Mouse (Mus musculus): Measurements from ENCODE around the gene 4931414P19Rik.
"Not testable (repeated sequence)": the region's sequence is repeated elsewhere in the genome, so short reads cannot be mapped to it uniquely, and the experiment has no call there.

Gene 4931414P19Rik

GRCm38 (mm10) chr14:54628103-54628502 lies 22.3 kb upstream of the 4931414P19Rik start:
- no peak for DNase-seq (ENCODE audit: low spot score)

GRCm38 (mm10) chr14:54624976-54625375 lies 19.2 kb upstream of the 4931414P19Rik start:
- no peak for DNase-seq (ENCODE audit: low spot score)

GRCm38 (mm10) chr14:54623334-54623733 lies 17.5 kb upstream of the 4931414P19Rik start:
- DNase-seq (ENCODE audit: low spot score): no peak

GRCm38 (mm10) chr14:54621133-54621532 lies 15.3 kb upstream of the 4931414P19Rik start, which contains the start of gene Psmb11:
Gene Psmb11, plus strand, starts transcription at chr14:54621433.
- no peak for DNase-seq (ENCODE audit: low spot score)

- DNase-seq (ENCODE audit: low spot score): peak; percentile 90
Observed at GRCm38 (mm10) chr14:54617897-54618365, 12.1 kb upstream of the 4931414P19Rik start, which contains the start of gene Psmb5. Gene Psmb5, minus strand, starts transcription at chr14:54618022.

- DNase-seq (ENCODE audit: low spot score): no peak
Observed at GRCm38 (mm10) chr14:54617152-54617896, 11.5 kb upstream of the 4931414P19Rik start.

GRCm38 (mm10) chr14:54616226-54616825 lies 10.5 kb upstream of the 4931414P19Rik start:
- DNase-seq (ENCODE audit: low spot score): no peak

GRCm38 (mm10) chr14:54614130-54614529 lies 8.3 kb upstream of the 4931414P19Rik start:
- DNase-seq (ENCODE audit: low spot score): not testable (repeated sequence)

- peak; percentile 48 for DNase-seq (ENCODE audit: low spot score)
Observed at GRCm38 (mm10) chr14:54610648-54611047, 4.9 kb upstream of the 4931414P19Rik start.

GRCm38 (mm10) chr14:54609962-54610361 lies 4.2 kb upstream of the 4931414P19Rik start:
- no peak for DNase-seq (ENCODE audit: low spot score)

- no peak for DNase-seq (ENCODE audit: low spot score)
Observed at GRCm38 (mm10) chr14:54609245-54609644, 3.5 kb upstream of the 4931414P19Rik start.

GRCm38 (mm10) chr14:54607226-54607625 lies 1.4 kb upstream of the 4931414P19Rik start:
- DNase-seq (ENCODE audit: low spot score): no peak

GRCm38 (mm10) chr14:54603686-54604085 lies 2.1 kb downstream of the 4931414P19Rik start:
- DNase-seq (ENCODE audit: low spot score): no peak

- peak; percentile 75 for DNase-seq (ENCODE audit: low spot score)
Observed at GRCm38 (mm10) chr14:54603038-54603654, 2.6 kb downstream of the 4931414P19Rik start.

GRCm38 (mm10) chr14:54602613-54603012 lies 3.2 kb downstream of the 4931414P19Rik start:
- DNase-seq (ENCODE audit: low spot score): no peak

GRCm38 (mm10) chr14:54601601-54602000 lies 4.2 kb downstream of the 4931414P19Rik start:
- no peak for DNase-seq (ENCODE audit: low spot score)

- DNase-seq (ENCODE audit: low spot score): no peak
Observed at GRCm38 (mm10) chr14:54597084-54597483, 8.7 kb downstream of the 4931414P19Rik start.

- DNase-seq (ENCODE audit: low spot score): no peak
Observed at GRCm38 (mm10) chr14:54594631-54595414, 11.0 kb downstream of the 4931414P19Rik start.

GRCm38 (mm10) chr14:54594055-54594454 lies 11.7 kb downstream of the 4931414P19Rik start:
- no peak for DNase-seq (ENCODE audit: low spot score)

GRCm38 (mm10) chr14:54592319-54592934 lies 13.4 kb downstream of the 4931414P19Rik start:
- DNase-seq (ENCODE audit: low spot score): no peak

- no peak for DNase-seq (ENCODE audit: low spot score)
Observed at GRCm38 (mm10) chr14:54591056-54591455, 14.7 kb downstream of the 4931414P19Rik start.
